Mouse (Mus musculus) liver, postnatal 0 days (tissue): ENCODE data around the gene Pde11a.

ENCODE experiments used
- CTCF ChIP-seq: sonication (generic); IDR thresholded peaks from 2 replicates; pipeline ENCODE4 v1.5.1; 2016; ENCODE audit warnings: antibody characterized with exemption, low read depth
- EP300 ChIP-seq: IDR thresholded peaks from 2 replicates; pipeline ENCODE4 v1.6.1; 2016; ENCODE audit warnings: antibody characterized with exemption, low read depth, mild to moderate bottlenecking

DNA sequence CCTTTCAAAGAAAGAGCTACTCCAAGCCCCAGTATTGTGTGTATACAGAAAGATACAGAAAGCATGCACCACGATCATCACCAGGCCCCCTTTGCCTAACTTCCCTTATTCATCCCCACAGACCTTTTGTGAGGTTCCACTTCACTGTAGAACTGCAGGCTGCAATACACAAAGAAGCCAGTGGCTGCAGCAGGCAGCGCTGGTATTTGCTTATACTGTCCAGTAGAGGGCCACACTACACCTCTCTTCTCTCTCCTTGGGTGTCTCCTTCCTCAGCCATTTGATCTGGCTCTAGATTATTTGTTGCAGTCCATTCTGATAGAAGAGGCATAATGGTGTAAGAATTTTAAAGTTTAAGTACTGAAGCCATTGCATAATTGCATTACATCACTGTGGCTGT, 353.4 kb downstream of the Pde11a start:
- peak; percentile 92 for TF ChIP-seq CTCF
- no peak for TF ChIP-seq EP300
